Mouse (Mus musculus) forebrain, embryonic 13.5 days (tissue): ENCODE results near the gene Zfp423. TPM values are rescaled to one million over a fixed set of nuclear protein-coding genes. Genes with fewer than 3 reads are reported as not detected.

Experiments
- ATAC-seq: fragments of 200-750 bp; cut with Nextera tagmentation; 2 replicates; pipeline ENCODE4 v1.8.0; 2017
- H3K27ac ChIP-seq: fragments of 300-500 bp; sonication (generic); 2 replicates; pipeline ENCODE4 v1.5.1; 2015; ENCODE audit warnings: inconsistent platforms, mild to moderate bottlenecking, moderate library complexity
- H3K27me3 ChIP-seq: fragments of 300-500 bp; sonication (generic); 2 replicates; pipeline ENCODE4 v1.6.1; 2015; ENCODE audit warnings: mild to moderate bottlenecking, inconsistent platforms
- H3K36me3 ChIP-seq: fragments of 300-500 bp; sonication (generic); 2 replicates; pipeline ENCODE4 v1.6.1; 2015; ENCODE audit warnings: mild to moderate bottlenecking, inconsistent platforms; ENCODE audit not compliant: poor library complexity, severe bottlenecking
- H3K4me1 ChIP-seq: fragments of 300-500 bp; sonication (generic); 2 replicates; pipeline ENCODE4 v1.6.1; 2015; ENCODE audit warnings: inconsistent platforms
- H3K4me2 ChIP-seq: fragments of 300-500 bp; sonication (generic); 2 replicates; pipeline ENCODE4 v1.6.1; 2015; ENCODE audit warnings: inconsistent platforms, mild to moderate bottlenecking, moderate library complexity
- H3K4me3 ChIP-seq: fragments of 300-500 bp; sonication (generic); 2 replicates; pipeline ENCODE4 v1.5.1; 2015; ENCODE audit warnings: mild to moderate bottlenecking, inconsistent platforms
- H3K9ac ChIP-seq: fragments of 300-500 bp; sonication (generic); 2 replicates; pipeline ENCODE4 v1.6.1; 2015; ENCODE audit warnings: mild to moderate bottlenecking, inconsistent platforms
- H3K9me3 ChIP-seq: fragments of 300-500 bp; sonication (generic); replicated peaks from 2 replicates; pipeline ENCODE4 v1.6.1; 2016; ENCODE audit warnings: inconsistent platforms
- WGBS: fragments of 180-500 bp; shearing (Covaris S2); methylation state at CpG from one replicate; pipeline ENCODE4 v1.1.7; 2015; 5-methylcytosine and 5-hydroxymethylcytosine counted together
- polyA plus RNA-seq: library from polyadenylated mRNA; unstranded; fragments of >200 nt; fragmentation: Nextera tagmentation; extraction: Ambion mirVana; gene quantifications from 2 replicates; pipeline ENCODE4 v1.2.1, GENCODE M21; 2015

Gene Zfp423
- polyA plus RNA-seq, 1 experiment from 2014 or later = 23.2 TPM

DNA sequence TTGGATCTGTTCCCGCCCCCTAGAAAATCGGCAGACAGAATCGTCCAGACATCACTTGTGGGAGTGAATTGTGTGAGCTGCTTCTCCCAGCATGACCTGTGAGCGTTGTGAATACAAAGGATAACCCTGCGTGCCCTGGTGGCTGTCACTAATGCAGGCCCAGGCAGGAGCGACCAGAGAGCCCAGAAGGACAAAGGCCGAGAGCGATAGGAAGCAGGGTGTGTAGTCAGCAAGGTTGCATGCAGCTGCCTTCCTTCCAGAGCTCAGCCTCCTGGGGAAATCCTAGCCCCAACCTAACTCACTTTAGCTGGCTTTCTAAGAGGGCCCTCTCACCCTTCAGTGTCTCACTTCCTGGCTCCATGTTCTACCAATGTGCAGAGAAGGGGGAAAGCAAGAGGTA, 212.3 kb downstream of the Zfp423 start:
- Histone ChIP-seq H3K4me1 (peaks cover 71% of the 10 kb centered on the region), H3K9ac (0 out of 2 replicates have a peak overlapping the region, but pooled peaks have one; percentile 1), H3K9me3 (no peaks in the 10 kb centered on the region), H3K4me3 (no peak overlapping the region), H3K27ac (peak overlapping the region; percentile 88), H3K27me3 (0 out of 2 replicates have a peak, but pooled peaks cover 3% of the 10 kb centered on the region), H3K36me3 (no peaks in the 10 kb centered on the region), H3K4me2 (no peak overlapping the region)
- whole genome bisulfite sequencing = 2% methylated on average over 8 of the region's 8 CpGs
- ATAC-seq = 0 out of 2 replicates have a peak, but pooled peaks have one; percentile 3

DNA sequence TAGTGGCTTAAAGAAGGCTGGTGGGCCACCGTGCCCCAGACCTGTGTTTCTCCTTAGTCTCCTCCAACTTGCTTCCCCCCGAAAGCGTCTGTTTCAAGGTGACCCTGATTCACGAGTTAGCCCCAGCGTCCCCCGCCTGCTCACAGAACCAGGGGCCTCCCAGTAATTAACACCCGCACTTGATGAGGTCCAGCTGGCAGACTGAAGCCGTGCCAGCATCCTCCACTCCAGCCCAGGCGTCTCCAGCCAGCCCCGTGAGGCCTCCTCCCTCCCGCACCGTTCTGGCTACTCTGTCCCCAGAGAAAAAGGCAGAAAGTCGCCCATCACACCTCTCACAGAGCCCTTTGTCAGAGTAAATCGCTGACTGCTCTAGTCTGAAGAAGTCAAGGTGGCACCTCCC, 213.3 kb downstream of the Zfp423 start:
- peak overlapping the region; percentile 34; the same call in 1 of the 2 replicates for H3K9ac ChIP-seq
- peak overlapping the region; percentile 88 for H3K27ac ChIP-seq
- H3K4me3 ChIP-seq = no peak overlapping the region
- peak overlapping the region; percentile 24 for H3K4me2 ChIP-seq
- no peaks in the 10 kb centered on the region for H3K36me3 ChIP-seq
- WGBS = 24% methylated on average over 13 of the region's 14 CpGs
- no peaks in the 10 kb centered on the region for H3K9me3 ChIP-seq
- peaks cover 76% of the 10 kb centered on the region for H3K4me1 ChIP-seq
- 0 out of 2 replicates have a peak, but pooled peaks cover 3% of the 10 kb centered on the region for H3K27me3 ChIP-seq
- peak; percentile 42 for ATAC-seq

DNA sequence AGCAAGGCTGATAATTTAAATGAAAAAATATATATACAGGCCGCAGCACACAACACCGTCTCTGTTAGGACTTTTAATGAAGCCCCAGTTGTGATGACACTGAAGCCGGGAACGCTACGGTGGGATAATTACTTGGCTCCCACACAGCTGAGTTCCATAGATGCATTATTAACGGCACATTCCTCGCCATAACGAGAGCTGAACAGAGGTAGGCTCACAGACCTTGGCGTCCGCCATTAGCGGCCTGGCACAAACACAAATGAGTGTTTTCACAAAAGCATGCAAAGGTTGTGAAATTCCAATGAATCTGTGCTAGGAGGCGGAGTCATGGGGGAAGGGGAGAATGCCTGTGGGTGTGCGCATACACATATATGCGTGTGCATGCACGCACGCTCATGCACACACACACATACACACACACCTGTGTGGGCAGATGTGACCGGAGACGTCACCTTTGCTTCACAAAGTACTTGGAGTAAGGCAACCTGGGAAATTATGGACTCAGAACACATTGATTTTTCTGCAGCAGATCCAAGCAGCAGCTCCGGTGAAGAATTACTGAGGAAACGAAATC, 214.2 kb downstream of the Zfp423 start:
- Histone ChIP-seq H3K9ac (0 out of 2 replicates have a peak overlapping the region, but pooled peaks have one; percentile 34), H3K9me3 (no peaks in the 10 kb centered on the region), H3K36me3 (no peaks in the 10 kb centered on the region), H3K27me3 (peaks cover 3% of the 10 kb centered on the region; the same call in 1 of the 2 replicates), H3K4me2 (peak overlapping the region; percentile 24), H3K27ac (peak overlapping the region; percentile 88), H3K4me1 (peaks cover 75% of the 10 kb centered on the region), H3K4me3 (no peak overlapping the region)
- 24% methylated on average over 20 of the region's 20 CpGs for WGBS
- peak; percentile 65 for ATAC-seq

DNA sequence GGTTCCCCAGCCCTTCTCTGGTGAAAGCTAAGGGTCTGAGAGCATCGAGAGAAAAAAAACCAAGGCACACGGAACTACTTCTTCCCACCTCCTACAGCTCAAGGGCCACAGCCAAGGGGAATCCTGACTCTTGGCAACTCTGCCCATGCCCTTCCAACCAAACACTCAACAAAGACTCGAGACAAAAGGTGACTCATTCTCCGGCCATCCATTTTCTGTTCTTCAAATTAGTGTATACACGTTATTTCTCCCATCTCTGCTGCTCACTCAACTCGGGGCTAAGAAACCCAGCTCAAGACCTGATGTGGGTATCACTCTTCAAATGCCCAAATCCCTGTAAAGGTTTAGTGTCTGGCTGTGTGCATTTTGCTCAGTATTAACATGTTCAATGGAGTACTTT, 214.8 kb downstream of the Zfp423 start:
- 40% methylated on average over 6 of the region's 6 CpGs for WGBS
- Histone ChIP-seq H3K9me3 (no peaks in the 10 kb centered on the region), H3K9ac (no peak overlapping the region), H3K36me3 (no peaks in the 10 kb centered on the region), H3K4me2 (peak overlapping the region; percentile 24), H3K27me3 (peaks cover 9% of the 10 kb centered on the region; the same call in 1 of the 2 replicates), H3K4me3 (no peak overlapping the region), H3K27ac (peak overlapping the region; percentile 88), H3K4me1 (peaks cover 75% of the 10 kb centered on the region)
- no peak for ATAC-seq

DNA sequence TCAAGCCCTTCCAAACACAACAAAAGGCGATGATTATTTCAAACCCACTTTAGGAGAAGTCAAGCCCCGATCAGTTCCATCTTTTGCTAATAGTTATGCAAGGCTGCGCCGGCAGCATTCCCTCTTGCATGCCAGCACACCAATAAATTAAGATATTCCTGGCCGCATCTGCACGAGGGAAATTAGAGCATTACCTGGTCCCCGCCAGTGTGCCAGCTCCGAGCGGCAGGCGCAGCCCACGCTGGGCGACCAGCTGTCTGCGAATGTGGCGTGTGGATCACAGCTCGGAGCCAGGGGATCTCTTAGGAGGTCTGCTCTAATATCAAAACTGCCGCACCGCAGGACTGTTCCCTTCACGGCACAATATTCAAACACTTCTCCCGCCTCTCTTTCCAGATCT, 217.4 kb downstream of the Zfp423 start:
- H3K27me3 ChIP-seq = peaks cover 9% of the 10 kb centered on the region; the same call in 1 of the 2 replicates
- ATAC-seq = no peak
- H3K4me3 ChIP-seq = no peak overlapping the region
- H3K4me2 ChIP-seq = no peak overlapping the region
- no peaks in the 10 kb centered on the region for H3K9me3 ChIP-seq
- peaks cover 83% of the 10 kb centered on the region for H3K4me1 ChIP-seq
- no peaks in the 10 kb centered on the region for H3K36me3 ChIP-seq
- no peak overlapping the region for H3K27ac ChIP-seq
- WGBS = 71% methylated on average over 19 of the region's 19 CpGs
- no peak overlapping the region for H3K9ac ChIP-seq

DNA sequence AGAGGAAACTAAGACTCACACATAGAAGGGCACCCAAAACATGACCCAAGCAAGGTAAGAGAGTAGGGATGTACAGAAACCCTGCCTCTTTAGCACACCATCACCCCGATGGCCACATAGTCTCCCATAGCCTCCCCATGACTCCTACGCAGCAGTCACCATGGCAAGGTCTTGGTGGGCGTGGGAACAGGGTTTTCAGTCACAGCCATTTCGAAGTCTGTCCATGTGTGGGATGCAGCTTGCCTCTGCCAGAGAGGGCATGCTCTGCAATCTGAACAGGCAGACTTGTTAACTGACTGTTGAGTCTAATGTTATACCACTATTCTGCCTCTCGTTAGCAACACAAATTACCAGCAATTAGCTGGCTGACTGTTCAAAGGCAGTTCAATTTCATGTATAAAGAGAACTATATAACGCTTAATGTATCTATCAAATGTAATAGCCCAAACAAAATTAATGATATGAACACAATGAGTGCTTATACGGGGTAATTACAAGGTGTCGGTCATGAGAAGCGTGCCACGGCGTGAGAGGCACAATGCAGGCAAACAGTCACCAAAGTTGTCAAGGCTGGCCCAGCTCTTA, 218.4 kb downstream of the Zfp423 start:
- H3K4me2 ChIP-seq = no peak overlapping the region
- peaks cover 9% of the 10 kb centered on the region; the same call in 1 of the 2 replicates for H3K27me3 ChIP-seq
- WGBS = 42% methylated on average over 11 of the region's 11 CpGs
- H3K36me3 ChIP-seq = no peaks in the 10 kb centered on the region
- no peak overlapping the region for H3K4me3 ChIP-seq
- H3K9me3 ChIP-seq = no peaks in the 10 kb centered on the region
- H3K4me1 ChIP-seq = peaks cover 82% of the 10 kb centered on the region
- ATAC-seq = no peak; the same call in 1 of the 2 replicates
- H3K27ac ChIP-seq = no peak overlapping the region
- no peak overlapping the region for H3K9ac ChIP-seq

DNA sequence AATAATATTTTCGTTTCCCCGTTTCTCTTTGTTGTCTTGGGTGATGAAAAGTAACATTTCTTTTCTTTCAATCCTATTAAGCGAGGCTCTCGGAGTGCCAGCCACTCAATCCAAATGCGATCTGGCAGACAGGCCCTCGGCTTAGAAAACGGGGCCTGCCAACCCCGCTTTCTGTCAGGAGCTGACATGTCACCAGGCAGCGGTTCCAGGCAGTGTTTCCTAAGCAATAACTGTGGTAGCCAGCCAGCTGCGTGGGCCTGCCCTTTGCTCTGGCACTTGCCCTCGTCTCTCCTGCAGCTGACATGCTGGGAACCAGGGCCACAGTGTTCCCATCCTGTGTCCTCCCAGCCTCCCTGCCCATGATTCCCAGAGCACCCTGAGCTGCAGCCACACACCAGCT, 221.5 kb downstream of the Zfp423 start:
- 0 out of 2 replicates have a peak overlapping the region, but pooled peaks have one; percentile 49 for H3K9ac ChIP-seq
- no peak overlapping the region for H3K4me2 ChIP-seq
- ATAC-seq = 0 out of 2 replicates have a peak, but pooled peaks have one; percentile 22
- peaks cover 67% of the 10 kb centered on the region for H3K4me1 ChIP-seq
- WGBS = 24% methylated on average over 11 of the region's 11 CpGs
- H3K27me3 ChIP-seq = peaks cover 9% of the 10 kb centered on the region; the same call in 1 of the 2 replicates
- no peak overlapping the region for H3K4me3 ChIP-seq
- peak overlapping the region; percentile 70 for H3K27ac ChIP-seq
- no peaks in the 10 kb centered on the region for H3K9me3 ChIP-seq
- no peaks in the 10 kb centered on the region for H3K36me3 ChIP-seq

DNA sequence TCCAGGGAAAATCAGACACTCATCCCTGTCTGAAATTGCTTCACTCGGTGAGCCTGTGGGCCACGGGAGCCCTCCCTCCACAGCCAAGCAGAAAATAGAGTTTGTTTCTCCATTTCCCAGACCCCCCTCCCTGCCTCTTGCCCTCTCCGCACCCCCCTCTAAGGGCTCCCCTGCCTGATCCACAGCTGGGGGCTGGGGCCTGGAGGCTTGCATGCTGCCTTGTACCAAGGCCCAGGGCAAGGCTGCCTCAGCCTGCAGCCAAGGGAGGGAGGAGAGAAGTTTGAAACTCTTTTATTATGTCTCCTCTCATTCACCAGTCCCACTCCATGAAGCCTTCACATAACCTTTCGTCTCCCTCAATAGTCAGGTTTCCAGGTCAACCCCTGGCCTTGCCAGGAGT, 224.5 kb downstream of the Zfp423 start:
- ATAC-seq = no peak
- WGBS = 50% methylated on average over 4 of the region's 4 CpGs
- no peaks in the 10 kb centered on the region for H3K9me3 ChIP-seq
- 0 out of 2 replicates have a peak, but pooled peaks cover 7% of the 10 kb centered on the region for H3K36me3 ChIP-seq
- peaks cover 4% of the 10 kb centered on the region; the same call in 1 of the 2 replicates for H3K27me3 ChIP-seq
- no peak overlapping the region for H3K9ac ChIP-seq
- no peak overlapping the region for H3K27ac ChIP-seq
- no peak overlapping the region for H3K4me3 ChIP-seq
- no peak overlapping the region for H3K4me2 ChIP-seq
- H3K4me1 ChIP-seq = peaks cover 43% of the 10 kb centered on the region

DNA sequence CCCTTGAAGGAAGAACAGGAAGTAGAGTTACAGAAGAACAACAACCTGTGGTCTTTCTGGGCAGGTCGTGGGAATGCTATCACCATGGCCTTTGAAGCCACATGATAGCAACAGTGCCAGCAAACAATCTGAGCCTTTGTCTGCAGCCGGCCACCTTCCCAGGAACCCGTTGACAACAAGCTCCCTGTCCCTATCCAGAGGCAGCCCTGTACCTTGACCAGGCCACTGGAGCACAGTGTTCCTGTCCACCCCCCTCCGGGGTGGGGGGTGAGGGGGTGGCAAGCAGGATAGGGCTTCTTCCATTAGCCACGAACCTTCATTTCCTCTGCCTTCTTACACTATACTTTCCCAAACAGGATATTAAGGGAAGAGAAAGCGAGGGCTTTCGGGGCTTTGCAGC, 224.9 kb downstream of the Zfp423 start:
- Histone ChIP-seq H3K4me1 (peaks cover 43% of the 10 kb centered on the region), H3K4me2 (no peak overlapping the region), H3K36me3 (0 out of 2 replicates have a peak, but pooled peaks cover 7% of the 10 kb centered on the region), H3K9me3 (no peaks in the 10 kb centered on the region), H3K27me3 (no peaks in the 10 kb centered on the region), H3K27ac (no peak overlapping the region), H3K4me3 (no peak overlapping the region), H3K9ac (0 out of 2 replicates have a peak overlapping the region, but pooled peaks have one; percentile 27)
- WGBS = 69% methylated on average over 7 of the region's 7 CpGs
- no peak for ATAC-seq

DNA sequence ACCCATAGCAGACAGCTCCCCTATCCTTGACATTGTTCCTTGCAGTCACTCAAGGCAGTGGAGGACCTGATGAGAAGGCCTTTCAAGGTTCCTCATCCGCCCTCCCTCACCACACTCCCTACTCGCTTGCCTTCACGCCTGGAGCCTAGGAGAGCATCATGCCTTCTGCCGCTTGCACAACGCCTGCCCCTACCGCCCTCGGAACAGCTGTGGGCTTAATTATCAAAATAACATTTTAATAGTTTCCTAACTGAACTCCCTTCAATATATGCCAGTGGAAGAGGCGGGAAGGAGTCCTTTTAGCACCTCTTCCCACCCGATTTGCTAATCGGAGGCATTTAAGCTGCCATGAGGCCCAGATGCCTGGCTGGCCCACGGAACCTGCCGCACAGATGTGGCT, 228.3 kb downstream of the Zfp423 start:
- Histone ChIP-seq H3K4me1 (peaks cover 15% of the 10 kb centered on the region), H3K4me2 (no peak overlapping the region), H3K36me3 (0 out of 2 replicates have a peak, but pooled peaks cover 7% of the 10 kb centered on the region), H3K27ac (no peak overlapping the region), H3K27me3 (no peaks in the 10 kb centered on the region), H3K9me3 (no peaks in the 10 kb centered on the region), H3K9ac (no peak overlapping the region), H3K4me3 (no peak overlapping the region)
- no peak for ATAC-seq
- 83% methylated on average over 12 of the region's 12 CpGs for WGBS

DNA sequence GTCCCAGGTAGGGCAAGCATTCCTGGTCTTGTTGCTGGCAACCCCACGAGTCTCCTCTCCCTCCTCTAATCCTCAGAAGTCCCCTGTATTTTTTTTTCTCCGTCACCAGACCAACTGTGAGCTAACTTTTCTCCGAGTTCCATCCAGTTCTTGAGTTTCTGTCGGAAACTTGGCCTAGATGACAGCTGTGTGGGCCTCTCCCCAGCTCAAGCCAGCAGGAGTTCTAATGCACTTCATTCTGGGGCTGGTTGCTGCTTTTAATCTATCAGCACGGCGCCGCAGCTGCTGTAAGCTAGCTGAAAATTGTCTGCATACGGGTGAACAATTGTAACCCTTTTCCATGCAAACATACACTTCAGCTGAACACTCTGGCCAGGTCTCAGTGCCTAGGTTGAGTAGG, 236.4 kb downstream of the Zfp423 start:
- no peak overlapping the region for H3K4me2 ChIP-seq
- no peaks in the 10 kb centered on the region for H3K27me3 ChIP-seq
- no peaks in the 10 kb centered on the region for H3K9me3 ChIP-seq
- H3K9ac ChIP-seq = no peak overlapping the region
- H3K4me1 ChIP-seq = peaks cover 55% of the 10 kb centered on the region
- no peak overlapping the region for H3K4me3 ChIP-seq
- no peaks in the 10 kb centered on the region for H3K36me3 ChIP-seq
- no peak overlapping the region for H3K27ac ChIP-seq
- ATAC-seq = no peak
- WGBS = 73% methylated on average over 8 of the region's 8 CpGs

DNA sequence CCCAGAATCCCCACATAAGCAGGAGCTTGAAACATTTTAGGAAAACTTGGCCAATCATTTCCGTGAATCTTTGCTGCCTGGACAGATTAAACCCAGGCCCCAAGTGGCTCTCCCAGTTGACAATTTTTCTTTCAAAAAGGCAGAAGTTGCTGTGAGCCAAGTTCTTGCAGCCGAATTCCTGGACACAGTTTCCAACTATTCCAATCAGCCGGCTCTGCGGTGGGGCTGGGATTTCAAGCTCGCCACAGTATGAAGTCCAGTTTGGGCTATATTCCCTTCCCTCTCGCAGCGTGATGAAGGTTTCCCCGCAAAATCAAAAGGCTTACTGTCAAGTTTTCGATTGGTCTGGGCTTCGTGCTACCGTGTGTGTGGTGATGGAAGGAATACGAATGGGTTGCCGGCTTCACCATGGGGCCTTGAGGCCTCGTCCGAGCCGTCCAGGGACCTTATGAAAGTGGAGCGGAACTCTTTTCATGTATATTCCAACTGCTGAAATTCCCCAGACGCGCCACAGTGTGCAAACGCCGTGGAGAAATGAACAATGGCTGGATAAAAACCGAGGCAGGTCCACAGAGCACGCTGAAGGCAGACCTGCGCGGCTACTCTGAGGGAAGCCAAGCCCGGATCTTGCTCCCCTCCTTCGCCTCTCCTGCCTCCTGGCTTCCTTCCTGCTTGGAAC, 240.1 kb downstream of the Zfp423 start:
- Histone ChIP-seq H3K27ac (peak overlapping the region; percentile 21; the same call in 1 of the 2 replicates), H3K9me3 (no peaks in the 10 kb centered on the region), H3K4me1 (peaks cover 80% of the 10 kb centered on the region), H3K4me3 (no peak overlapping the region), H3K36me3 (no peaks in the 10 kb centered on the region), H3K9ac (no peak overlapping the region; the same call in 1 of the 2 replicates), H3K27me3 (no peaks in the 10 kb centered on the region), H3K4me2 (no peak overlapping the region)
- no peak for ATAC-seq
- 47% methylated on average over 27 of the region's 27 CpGs for WGBS
